Mouse (Mus musculus) natural killer cell, adult 2 months (primary cell): Measurements from ENCODE around the gene Mylk2.

Experiments
- DNase-seq, 2 experiments: peaks; one replicate each; pipeline ENCODE4 v3.0.0; 2022; ENCODE audit warnings: low spot score in 2 of 2

Mylk2 gene

GRCm38 (mm10) chr2:152914310-152915120 lies 3.4 kb downstream of the Mylk2 start:
- DNase-seq = peak; percentile 75 to 77

GRCm38 (mm10) chr2:152915453-152915852 lies 4.3 kb downstream of the Mylk2 start:
- no peak for DNase-seq

- no peak for DNase-seq
These were observed 5.0 kb downstream of the Mylk2 start for GRCm38 (mm10) chr2:152916111-152916510.

GRCm38 (mm10) chr2:152917671-152918070 lies 6.5 kb downstream of the Mylk2 start:
- DNase-seq = no peak

- no peak for DNase-seq
These were observed 11.2 kb downstream of the Mylk2 start for GRCm38 (mm10) chr2:152922376-152922775.

- no peak for DNase-seq
These were observed 12.5 kb downstream of the Mylk2 start for GRCm38 (mm10) chr2:152923621-152924020.

- DNase-seq = no peak
These were observed 13.0 kb downstream of the Mylk2 start for GRCm38 (mm10) chr2:152924128-152924527.

GRCm38 (mm10) chr2:152924543-152924942 lies 13.4 kb downstream of the Mylk2 start:
- DNase-seq = no peak

- no peak for DNase-seq
These were observed 14.2 kb downstream of the Mylk2 start for GRCm38 (mm10) chr2:152925189-152925872.

GRCm38 (mm10) chr2:152926896-152927295 lies 15.7 kb downstream of the Mylk2 start:
- no peak for DNase-seq

- no peak for DNase-seq
These were observed 16.2 kb downstream of the Mylk2 start for GRCm38 (mm10) chr2:152927371-152927770.

- DNase-seq = no peak
These were observed 17.3 kb downstream of the Mylk2 start for GRCm38 (mm10) chr2:152928219-152928987.

GRCm38 (mm10) chr2:152928988-152929370 lies 17.8 kb downstream of the Mylk2 start:
- no peak for DNase-seq

- no peak for DNase-seq
These were observed 19.1 kb downstream of the Mylk2 start for GRCm38 (mm10) chr2:152930276-152930675.

GRCm38 (mm10) chr2:152931456-152932160 lies 20.5 kb downstream of the Mylk2 start:
- DNase-seq = no peak

GRCm38 (mm10) chr2:152933048-152933447 lies 21.9 kb downstream of the Mylk2 start, which contains the start of gene Foxs1:
Gene Foxs1 (minus strand): TSS chr2:152933208.
- no peak for DNase-seq

GRCm38 (mm10) chr2:152933614-152934013 lies 22.5 kb downstream of the Mylk2 start:
- DNase-seq = peak in 1 of 2 experiments; percentile 29

- peak; percentile 28 to 40 for DNase-seq
These were observed 28.7 kb downstream of the Mylk2 start for GRCm38 (mm10) chr2:152939846-152940245.

GRCm38 (mm10) chr2:152941106-152941505 lies 30.0 kb downstream of the Mylk2 start:
- no peak for DNase-seq

GRCm38 (mm10) chr2:152941776-152942175 lies 30.6 kb downstream of the Mylk2 start:
- no peak for DNase-seq

GRCm38 (mm10) chr2:152942898-152943515 lies 31.9 kb downstream of the Mylk2 start:
- no peak for DNase-seq
